Mouse (Mus musculus) olfactory bulb, adult 2 months (tissue): Measurements from ENCODE around the gene Clps.

Experiments used
- CTCF ChIP-seq: fragments of 200-500 bp; IDR thresholded peaks from 2 replicates; pipeline ENCODE4 v1.5.1; 2012; ENCODE audit warnings: low read depth, mild to moderate bottlenecking, low read length, moderate library complexity; ENCODE audit not compliant: insufficient read depth
- POLR2A ChIP-seq: fragments of 200-500 bp; IDR thresholded peaks from 2 replicates; pipeline ENCODE4 v1.6.1; 2012; ENCODE audit warnings: mild to moderate bottlenecking, low read depth, low read length, moderate library complexity; ENCODE audit not compliant: insufficient read depth

DNA sequence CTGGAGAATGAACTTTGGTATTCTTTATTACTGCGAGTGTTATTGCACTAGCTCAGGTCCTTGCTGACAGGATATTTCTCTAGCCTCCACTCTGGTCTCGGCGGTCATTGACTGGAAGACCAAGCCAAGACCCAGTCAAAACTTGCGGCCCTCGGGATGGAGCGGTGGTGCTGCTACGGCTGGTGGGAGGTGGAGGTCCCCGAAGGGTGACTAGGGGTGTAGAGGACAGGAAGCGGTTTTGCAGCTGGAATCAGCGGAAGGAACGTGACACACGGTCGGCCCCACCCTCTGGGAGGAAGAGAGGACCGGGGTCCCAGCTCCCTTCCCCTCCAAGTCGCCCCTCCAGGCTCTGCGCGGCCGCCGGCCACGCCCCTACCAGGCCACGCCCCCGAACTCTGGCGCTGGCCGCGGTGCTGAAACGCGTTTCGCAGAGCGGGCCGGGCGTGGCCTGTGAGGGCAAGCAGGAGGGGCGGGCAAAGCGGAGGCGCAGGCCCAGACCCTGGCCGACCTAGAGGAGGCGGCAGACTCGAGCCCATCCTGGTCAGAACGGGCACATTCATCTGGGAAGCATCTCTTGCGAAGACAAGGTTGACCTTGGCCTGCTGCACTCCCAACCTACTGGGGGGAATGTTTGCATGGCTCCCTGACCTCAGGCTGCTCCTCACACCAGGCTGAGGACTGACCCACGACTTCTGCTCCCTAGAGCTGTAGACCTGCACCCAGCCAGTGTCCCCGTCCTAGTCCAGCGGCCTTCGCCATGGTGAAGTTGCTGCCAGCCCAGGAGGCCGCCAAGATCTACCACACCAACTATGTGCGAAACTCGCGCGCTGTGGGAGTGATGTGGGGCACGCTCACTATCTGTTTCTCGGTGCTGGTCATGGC, 14.9 kb upstream of the Clps start, which contains the start of gene Lhfpl5:
- peak; percentile 20; the same call in 1 of the 2 replicates for TF ChIP-seq CTCF
- no peak; the same call in 1 of the 2 replicates for TF ChIP-seq POLR2A
